Mouse (Mus musculus) lung, postnatal 0 days (tissue): ENCODE measurements around the gene Sec11a.

ENCODE experiments used
- CTCF ChIP-seq: IDR thresholded peaks from 2 replicates; pipeline ENCODE4 v1.5.1; 2016; ENCODE audit warnings: antibody characterized with exemption, mild to moderate bottlenecking
- EP300 ChIP-seq: IDR thresholded peaks from 2 replicates; pipeline ENCODE4 v1.6.1; 2016; ENCODE audit warnings: antibody characterized with exemption, mild to moderate bottlenecking, control low read depth

GRCm38 (mm10) chr7:80951461-80951860 is 3.9 kb upstream of the Sec11a start:
- no peak for TF ChIP-seq CTCF
- no peak for TF ChIP-seq EP300
